Mouse (Mus musculus) frontal cortex, postnatal 25 days (tissue): Measurements from ENCODE around the gene Bag3.

Experiments used
- DNase-seq, 2 experiments: peaks; one replicate each; pipeline ENCODE4 v3.0.0; 2022; ENCODE audit warnings: low spot score in 2 of 2

Gene Bag3

GRCm38 (mm10) chr7:128537676-128538075, 14.3 kb downstream of the Bag3 start:
- DNase-seq = no peak

DNA sequence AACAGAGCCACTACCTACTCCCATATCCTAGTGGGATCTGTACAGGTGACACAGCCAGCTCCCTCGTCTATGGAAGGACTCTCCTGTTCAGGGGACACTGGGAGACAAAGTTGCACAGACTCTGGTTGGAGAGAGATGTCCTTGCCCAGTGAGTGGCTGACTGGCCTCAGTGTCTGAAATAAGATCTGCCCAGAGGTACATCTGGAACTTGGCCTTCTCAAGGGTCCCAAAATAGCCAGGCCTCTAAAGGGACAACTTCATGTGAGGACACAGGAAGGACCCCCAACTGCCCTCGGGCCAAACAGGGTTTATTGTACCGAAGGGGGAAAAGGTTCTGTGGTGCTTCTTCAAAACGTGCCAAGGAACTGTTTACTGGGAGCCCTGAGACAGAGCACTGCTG, 14.8 kb downstream of the Bag3 start:
- DNase-seq = no peak

- no peak for DNase-seq
Measured at GRCm38 (mm10) chr7:128538769-128539168, 15.4 kb downstream of the Bag3 start.

GRCm38 (mm10) chr7:128540111-128540510, 16.7 kb downstream of the Bag3 start:
- DNase-seq = no peak

GRCm38 (mm10) chr7:128540734-128541133, 17.3 kb downstream of the Bag3 start:
- no peak for DNase-seq

DNA sequence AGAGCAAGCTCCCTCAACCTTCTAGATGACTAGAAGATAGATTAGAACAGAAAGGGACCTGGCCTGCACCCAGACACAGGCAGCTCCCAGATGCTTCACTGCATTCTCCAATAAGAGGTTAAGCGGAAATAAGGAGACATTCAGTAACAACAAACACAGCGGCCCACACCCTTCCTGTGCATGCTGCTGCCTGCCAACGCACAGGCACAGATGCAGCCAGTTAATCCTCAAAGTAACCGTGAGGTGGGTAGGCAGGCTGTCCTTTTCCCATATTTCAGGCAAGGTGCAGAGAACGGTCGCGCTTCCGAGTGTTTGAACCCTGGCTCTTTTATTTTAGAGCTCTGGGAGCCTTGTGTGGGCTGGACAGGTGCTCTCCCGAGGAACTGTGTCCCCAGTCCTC, 17.8 kb downstream of the Bag3 start:
- DNase-seq = no peak

DNA sequence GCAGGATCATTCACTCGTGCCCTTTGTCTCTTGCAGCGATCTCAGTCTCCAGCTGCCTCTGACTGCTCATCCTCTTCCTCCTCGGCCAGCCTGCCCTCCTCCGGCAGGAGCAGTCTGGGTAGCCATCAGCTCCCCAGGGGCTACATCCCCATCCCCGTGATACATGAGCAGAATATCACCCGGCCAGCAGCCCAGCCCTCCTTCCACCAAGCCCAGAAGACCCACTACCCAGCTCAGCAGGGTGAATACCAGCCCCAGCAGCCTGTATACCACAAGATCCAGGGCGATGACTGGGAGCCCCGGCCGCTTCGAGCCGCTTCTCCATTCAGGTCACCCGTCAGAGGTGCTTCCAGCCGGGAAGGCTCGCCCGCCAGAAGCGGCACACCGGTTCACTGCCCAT, 18.4 kb downstream of the Bag3 start:
- DNase-seq = no peak

GRCm38 (mm10) chr7:128542488-128542887, 19.1 kb downstream of the Bag3 start:
- no peak for DNase-seq

DNA sequence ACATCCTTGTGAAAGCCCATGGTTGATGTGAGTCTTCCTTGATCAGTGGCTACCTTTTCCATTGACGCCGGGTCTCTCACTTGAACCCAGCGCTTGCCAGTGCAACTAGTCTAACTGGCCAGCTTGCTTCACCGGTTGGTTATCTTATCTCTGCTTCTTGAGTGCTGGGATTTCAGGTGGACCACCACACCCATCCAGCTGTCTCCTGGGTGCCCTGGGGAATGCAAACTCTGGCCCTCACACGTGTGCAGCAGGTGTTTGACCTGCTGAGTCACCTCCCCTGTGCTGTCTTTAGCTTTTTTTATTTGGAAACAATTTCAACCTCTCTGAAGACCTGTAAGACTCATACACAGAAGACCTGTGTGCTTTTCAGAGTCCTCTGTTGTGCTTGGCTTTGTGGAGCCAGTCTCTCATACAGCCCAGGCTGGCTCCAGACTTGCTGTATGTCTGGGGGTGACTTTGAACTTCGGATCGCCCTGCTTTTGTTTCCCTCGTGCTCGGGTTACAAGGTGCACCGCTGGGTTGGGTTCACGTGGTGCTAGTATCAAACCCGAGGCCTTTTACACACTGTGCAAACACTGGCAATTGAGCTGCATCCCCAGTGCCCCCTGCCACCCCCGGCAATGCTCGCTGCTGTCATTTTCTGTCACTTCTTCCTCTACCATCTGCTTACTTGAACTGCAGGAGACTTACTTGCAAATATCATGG, 19.9 kb downstream of the Bag3 start:
- no peak for DNase-seq

DNA sequence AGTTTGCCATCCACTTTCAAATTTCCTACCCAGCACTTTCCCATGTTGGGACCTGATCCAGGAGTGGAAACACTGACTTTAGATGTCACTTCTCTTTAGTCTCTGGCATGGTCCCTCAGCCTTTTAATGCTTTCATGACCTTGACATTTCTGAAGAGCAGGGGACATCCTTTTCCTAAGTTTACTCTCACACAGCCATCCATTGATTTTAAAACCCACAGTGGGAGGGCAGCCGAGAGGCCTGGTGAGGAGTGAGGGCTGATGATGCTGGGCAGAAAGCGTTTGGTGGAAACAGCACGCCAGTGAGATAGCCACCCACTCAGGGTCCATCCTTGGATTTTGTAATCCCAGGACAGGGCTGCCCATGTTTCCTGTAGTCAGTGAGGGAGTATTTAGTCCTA, 20.5 kb downstream of the Bag3 start:
- DNase-seq = no peak

GRCm38 (mm10) chr7:128544566-128545262, 21.3 kb downstream of the Bag3 start:
- no peak for DNase-seq

DNA sequence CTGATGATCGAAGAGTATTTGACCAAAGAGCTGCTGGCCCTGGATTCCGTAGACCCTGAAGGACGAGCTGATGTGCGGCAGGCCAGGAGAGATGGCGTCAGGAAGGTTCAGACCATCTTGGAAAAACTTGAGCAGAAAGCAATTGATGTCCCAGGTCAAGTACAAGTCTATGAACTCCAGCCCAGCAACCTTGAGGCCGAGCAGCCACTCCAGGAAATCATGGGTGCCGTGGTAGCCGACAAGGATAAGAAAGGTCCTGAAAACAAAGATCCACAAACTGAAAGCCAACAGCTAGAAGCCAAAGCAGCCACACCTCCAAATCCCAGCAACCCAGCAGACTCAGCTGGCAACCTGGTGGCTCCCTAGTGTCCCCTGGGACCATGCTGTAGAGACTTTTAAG, 22.6 kb downstream of the Bag3 start:
- DNase-seq = no peak

- no peak for DNase-seq
Measured at GRCm38 (mm10) chr7:128549137-128549536, 25.7 kb downstream of the Bag3 start.

DNA sequence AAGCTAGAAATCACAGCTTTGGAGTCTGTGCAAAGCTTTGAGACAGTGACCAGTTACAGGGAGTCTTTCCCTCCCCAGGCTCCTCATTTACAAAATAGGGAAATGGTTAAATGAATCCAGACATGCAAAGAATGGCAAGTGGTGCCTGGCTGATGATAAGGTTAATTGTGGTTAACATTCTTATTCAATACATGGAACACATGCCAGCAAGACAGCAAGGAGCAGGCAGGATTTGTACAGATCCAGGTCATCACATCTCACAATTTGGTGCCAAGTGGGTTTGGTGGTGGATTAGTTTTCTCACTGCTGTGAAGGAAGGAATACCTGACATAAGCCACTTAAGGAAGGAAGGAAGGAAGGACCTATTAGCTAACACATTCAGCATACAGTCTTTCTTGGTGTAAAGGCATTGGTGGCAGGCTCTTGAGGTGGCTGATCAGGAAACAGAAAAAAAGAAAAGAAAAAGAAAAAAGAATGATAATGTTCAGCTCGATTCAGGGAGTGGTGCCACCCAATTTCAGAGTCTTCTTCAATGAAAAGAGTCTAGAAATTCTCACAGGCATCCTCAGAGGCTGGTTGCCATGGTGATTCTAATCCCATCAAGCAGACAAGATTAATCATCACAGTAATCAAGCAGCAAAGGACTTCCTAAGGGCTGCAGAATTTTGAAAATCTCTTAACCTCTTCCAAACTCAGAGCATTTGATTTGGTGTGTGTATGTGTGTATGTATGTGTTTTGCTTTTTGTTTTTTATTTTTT, 27.1 kb downstream of the Bag3 start:
- no peak for DNase-seq

DNA sequence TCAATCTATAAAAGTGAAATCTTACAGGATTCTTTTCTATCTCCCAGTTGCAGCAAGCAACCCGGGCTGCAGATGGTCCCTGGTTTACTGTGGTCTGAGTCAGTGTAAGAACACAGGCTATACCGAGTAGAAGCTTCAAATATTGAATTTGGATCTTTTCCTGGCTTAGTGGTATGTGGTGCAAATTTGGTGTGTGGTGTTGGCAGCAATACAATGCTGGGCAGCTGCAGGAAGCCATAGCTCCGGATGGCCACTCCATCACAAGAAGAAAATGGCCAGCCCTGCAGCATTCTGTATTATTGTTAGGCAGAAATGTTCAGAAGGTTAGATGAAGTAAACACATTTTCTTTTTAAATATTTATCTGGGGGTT, 27.7 kb downstream of the Bag3 start:
- no peak for DNase-seq

- DNase-seq = no peak
Measured at GRCm38 (mm10) chr7:128553105-128553705, 29.8 kb downstream of the Bag3 start.

DNA sequence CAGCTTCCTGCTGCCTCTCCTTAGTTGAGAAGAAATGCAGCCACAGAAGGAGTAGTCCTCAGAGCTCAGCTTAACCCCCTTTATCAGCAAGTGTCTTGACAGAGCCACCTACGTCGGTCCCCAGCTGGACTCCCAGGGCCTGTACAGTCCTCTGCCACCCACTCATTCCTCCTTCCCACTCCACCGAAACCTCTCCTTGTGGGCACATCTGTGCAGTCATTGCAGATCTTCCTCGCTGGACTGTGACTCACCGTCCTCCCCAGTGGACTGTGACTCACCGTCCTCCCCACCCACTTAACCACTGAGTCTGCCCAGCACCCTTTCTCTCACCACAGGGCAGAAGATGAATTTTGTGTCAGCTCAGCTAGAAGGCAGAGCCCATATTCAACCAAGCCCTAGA, 31.1 kb downstream of the Bag3 start:
- no peak for DNase-seq

DNA sequence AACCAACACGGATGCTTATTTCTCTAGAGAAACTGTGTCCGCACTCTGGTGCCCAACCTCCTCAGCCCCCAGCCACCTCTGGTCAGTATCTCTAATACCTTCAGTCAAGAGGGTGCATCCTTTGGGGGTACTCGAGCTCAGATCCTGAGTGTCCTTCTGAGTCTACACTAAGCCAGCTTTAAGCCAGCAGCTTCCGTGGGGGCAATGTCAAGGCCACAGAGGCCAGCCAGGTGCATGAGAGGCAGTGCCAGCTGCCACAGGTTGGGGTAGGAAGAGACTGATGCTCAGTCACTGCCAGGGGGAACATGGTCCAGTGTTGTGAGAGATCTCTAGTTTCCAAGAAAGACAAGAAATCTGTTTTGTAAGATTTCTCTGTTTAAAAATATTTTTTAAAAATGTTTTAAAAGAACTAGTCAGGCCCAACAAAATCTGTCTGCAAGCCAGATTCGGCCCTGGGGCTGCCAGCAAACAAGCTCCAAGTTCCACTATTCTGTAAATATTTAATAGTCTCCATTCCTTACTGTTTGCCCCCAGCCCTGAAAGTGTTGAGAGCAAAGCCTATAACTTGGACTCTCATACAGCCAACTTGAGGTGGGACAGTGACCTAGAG, 31.8 kb downstream of the Bag3 start:
- no peak for DNase-seq

DNA sequence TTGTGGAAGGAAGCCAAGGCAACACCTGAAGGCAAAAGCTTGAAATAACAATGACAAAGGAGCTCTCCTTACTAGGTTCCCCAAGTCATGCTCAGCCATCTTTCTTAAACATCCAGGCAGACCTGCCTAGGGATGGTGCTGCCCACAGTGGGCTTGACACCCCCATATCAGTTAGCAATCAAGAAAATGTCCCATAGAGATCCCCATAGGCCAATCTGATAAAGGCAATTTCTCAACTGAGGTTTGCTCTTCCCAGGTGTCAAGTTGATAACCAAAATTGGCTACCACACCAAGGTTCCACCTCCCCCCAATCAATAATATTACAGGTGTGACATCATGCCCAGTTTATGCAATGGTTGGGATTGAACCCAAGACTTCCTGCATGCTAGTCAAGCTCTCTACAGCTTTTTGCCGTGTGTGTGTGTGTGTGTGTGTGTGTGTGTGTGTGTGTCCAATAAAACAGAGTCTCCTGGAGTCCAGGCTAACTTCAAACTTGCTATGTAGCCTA, 33.6 kb downstream of the Bag3 start:
- no peak for DNase-seq

DNA sequence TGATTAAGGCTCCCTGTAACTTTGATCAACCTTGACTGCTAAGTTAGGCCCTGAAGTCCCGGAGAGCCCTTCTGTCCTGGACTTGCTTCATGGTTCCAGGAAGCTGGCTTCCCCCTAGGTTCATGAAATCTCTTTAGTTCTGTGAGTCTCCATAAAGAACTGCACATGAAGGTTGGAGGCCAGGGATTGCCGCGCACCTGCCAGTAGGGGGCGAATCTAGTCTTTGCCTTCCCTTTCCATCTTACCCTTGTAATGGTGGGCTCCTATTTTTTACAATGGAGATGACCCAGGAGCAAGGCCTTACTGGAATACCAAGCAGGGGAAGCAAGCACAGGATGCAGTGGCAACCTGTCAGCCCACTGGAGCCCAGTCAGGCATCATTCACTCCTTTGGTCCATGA, 40.0 kb downstream of the Bag3 start:
- DNase-seq = no peak

DNA sequence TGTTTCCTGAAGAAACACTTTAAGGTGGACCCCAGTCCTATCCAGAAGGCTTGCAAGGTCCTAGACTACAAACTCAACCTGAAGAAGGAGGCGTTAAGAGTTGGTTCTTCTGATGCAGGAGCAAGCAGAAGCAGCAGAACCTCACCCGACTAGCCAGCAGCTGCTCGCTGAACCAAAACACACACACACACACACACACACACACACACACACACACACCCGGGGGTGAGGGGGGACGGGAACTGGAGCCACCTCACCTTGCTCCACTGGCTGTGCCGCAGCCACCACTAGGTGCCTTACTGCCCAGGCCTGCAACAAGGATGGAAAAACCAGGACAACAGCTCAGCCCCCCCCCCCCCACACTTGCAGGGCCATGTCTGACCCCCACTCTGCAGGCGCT, 42.9 kb downstream of the Bag3 start:
- no peak for DNase-seq
